Mouse (Mus musculus) midbrain, postnatal 0 days (tissue): ENCODE measurements at regions not wholly inside any gene's neighbourhood (a gene's known extent, or its start where the extent isn't known, plus 50 kb on each side); places are given as distances from the start of the nearest gene placed in this dataset.
"Not testable (repeated sequence)": the region's sequence is repeated elsewhere in the genome, so short reads cannot be mapped to it uniquely, and the experiment has no call there.

Experiments used
- ATAC-seq: fragments of 200-750 bp; cut with Nextera tagmentation; 2 replicates; pipeline ENCODE4 v1.8.0; 2017; ENCODE audit warnings: moderate number of reproducible peaks, mild to moderate bottlenecking, moderate TSS enrichment, moderate library complexity; ENCODE audit not compliant: low FRiP score
- DNase-seq: peaks from one replicate; pipeline ENCODE4 v3.0.0-alpha.2; 2015; ENCODE audit warnings: low spot score
- H3K27ac ChIP-seq: fragments of 300-500 bp; sonication (generic); 2 replicates; pipeline ENCODE4 v1.5.1; 2014; ENCODE audit warnings: low read depth, mild to moderate bottlenecking, low read length, mixed read lengths
- H3K27me3 ChIP-seq: fragments of 300-500 bp; sonication (generic); 2 replicates; pipeline ENCODE4 v1.6.1; 2014; ENCODE audit warnings: low read length, control low read depth, mixed read lengths; ENCODE audit not compliant: insufficient read depth
- H3K36me3 ChIP-seq: fragments of 300-500 bp; sonication (generic); 2 replicates; pipeline ENCODE4 v1.6.1; 2014; ENCODE audit warnings: low read length, control low read depth, mixed read lengths; ENCODE audit not compliant: insufficient read depth
- H3K4me1 ChIP-seq: fragments of 300-500 bp; sonication (generic); 2 replicates; pipeline ENCODE4 v1.6.1; 2014; ENCODE audit warnings: mild to moderate bottlenecking, control low read depth, antibody characterized with exemption, low read length, mixed read lengths; ENCODE audit not compliant: insufficient read depth
- H3K4me2 ChIP-seq: fragments of 300-500 bp; sonication (generic); 2 replicates; pipeline ENCODE4 v1.6.1; 2014; ENCODE audit warnings: low read depth, mild to moderate bottlenecking, low read length, mixed read lengths; ENCODE audit not compliant: poor library complexity, severe bottlenecking
- H3K4me3 ChIP-seq: fragments of 300-500 bp; sonication (generic); 2 replicates; pipeline ENCODE4 v1.5.1; 2014; ENCODE audit warnings: low read depth, mild to moderate bottlenecking, low read length, moderate library complexity
- H3K9ac ChIP-seq: fragments of 300-500 bp; sonication (generic); replicated peaks from 2 replicates; pipeline ENCODE4 v1.6.1; 2014; ENCODE audit warnings: mild to moderate bottlenecking, low read length, moderate library complexity, mixed read lengths; ENCODE audit not compliant: poor library complexity, severe bottlenecking
- H3K9me3 ChIP-seq: fragments of 300-500 bp; sonication (generic); 2 replicates; pipeline ENCODE4 v1.6.1; 2016; ENCODE audit warnings: low read length, control low read depth
- CTCF ChIP-seq: IDR thresholded peaks from 2 replicates; pipeline ENCODE4 v1.5.1; 2016; ENCODE audit warnings: antibody characterized with exemption, mild to moderate bottlenecking
- WGBS: fragments of 180-500 bp; shearing (Covaris S2); extraction: QIAGEN DNeasy Blood & Tissue Kit; methylation state at CpG from one replicate; pipeline ENCODE4 v1.1.7; 2014; 5-methylcytosine and 5-hydroxymethylcytosine counted together

DNA sequence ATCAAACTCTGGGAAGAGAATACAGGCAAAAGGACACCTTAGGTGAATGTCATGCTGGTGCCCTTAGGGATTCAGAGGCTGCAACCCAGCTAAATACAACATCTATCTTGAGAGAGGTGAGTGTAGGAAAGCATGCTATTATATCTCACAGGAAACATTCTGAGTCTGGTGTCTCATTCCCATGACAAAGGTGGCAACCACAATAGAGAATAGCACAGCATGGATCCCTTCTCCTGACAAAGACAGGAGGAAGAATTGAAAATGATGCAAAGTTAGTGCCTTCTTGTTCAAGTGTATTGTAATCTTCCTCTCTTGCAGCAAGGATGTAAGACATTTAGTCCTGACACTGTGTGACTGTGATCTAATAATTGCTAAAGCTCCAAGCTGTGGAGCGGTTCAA lies 532.8 kb downstream of the Tfec start:
- Histone ChIP-seq H3K27me3 (no peaks in the 10 kb centered on the region), H3K27ac (no peak overlapping the region), H3K9ac (no peak overlapping the region), H3K4me1 (no peaks in the 10 kb centered on the region), H3K9me3 (no peaks in the 10 kb centered on the region), H3K4me3 (no peak overlapping the region), H3K36me3 (no peaks in the 10 kb centered on the region), H3K4me2 (no peak overlapping the region)
- no peak for ATAC-seq
- WGBS = 71% methylated on average over 1 of the region's 1 CpGs
- TF ChIP-seq CTCF = no peak
- no peak for DNase-seq

DNA sequence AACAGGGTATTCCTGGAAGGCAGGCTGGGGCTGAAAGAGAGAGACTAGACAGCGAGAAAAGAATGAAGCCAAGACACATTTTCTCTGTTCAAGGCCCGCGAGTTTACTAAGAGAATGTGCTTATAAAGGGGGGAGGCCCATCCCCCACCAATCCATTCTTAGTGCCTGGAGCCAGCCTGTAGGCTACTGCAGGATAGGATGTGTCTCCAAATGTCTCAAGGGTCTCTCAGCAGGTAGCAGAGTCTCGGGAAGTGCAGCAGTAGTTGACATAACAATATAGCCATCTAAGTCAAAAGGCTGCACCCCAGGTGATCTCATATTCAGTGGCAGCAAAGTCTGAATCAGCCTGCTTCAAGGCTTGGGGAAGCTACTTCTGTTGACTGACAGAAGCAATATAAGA lies 536.2 kb downstream of the Tfec start:
- Histone ChIP-seq H3K4me1 (no peaks in the 10 kb centered on the region), H3K4me2 (no peak overlapping the region), H3K9me3 (no peaks in the 10 kb centered on the region), H3K27me3 (no peaks in the 10 kb centered on the region), H3K9ac (no peak overlapping the region), H3K27ac (no peak overlapping the region), H3K4me3 (no peak overlapping the region), H3K36me3 (no peaks in the 10 kb centered on the region)
- no peak for TF ChIP-seq CTCF
- no peak for ATAC-seq
- DNase-seq = no peak
- 62% methylated on average over 4 of the region's 4 CpGs for WGBS

DNA sequence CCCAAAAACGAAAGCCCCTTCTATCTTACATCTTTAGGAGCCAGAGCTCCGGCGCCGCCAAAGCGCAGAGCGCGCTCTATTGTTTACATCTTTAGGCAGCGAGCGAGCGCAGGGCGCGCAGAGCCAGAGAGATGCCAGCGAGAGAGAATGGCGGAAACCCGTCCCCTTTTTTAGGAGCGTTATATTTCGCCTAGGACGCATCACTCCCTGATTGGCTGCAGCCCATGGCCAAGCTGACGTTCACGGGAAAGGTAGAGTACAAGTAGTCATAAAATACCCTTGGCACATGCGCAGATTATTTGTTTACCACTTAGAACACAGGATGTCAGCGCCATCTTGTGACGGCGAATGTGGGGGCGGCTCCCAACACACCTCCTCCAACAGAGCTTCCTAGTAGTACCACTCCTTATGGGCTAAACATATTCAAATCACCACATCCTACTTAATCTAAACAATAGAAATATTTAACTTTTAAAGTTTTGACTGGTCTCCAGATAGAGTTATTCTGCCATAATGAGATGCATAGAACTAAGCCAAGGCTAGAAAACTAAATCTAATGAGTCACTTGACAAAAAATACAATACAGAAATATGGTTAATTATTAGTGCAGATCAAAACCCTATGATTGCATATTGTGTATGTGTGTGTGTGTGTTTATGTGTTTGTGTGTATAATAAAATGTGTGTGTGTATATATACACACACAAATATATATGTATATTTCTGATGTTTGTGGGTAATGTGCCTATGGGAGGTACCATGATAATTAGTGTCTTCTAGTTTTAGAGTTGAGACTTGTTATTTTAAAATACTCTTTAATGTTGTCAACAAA lies 538.1 kb downstream of the Tfec start:
- peak; percentile 23 for DNase-seq
- not testable (repeated sequence) for H3K27me3 ChIP-seq, H3K36me3 ChIP-seq, H3K9me3 ChIP-seq, H3K4me2 ChIP-seq, H3K9ac ChIP-seq, H3K27ac ChIP-seq, H3K4me1 ChIP-seq
- H3K4me3 ChIP-seq = peak overlapping the region; percentile 21; the same call in 1 of the 2 replicates
- 53% methylated on average over 9 of the region's 25 CpGs for WGBS
- TF ChIP-seq CTCF = peak; percentile 46
- ATAC-seq = peak; percentile 66

DNA sequence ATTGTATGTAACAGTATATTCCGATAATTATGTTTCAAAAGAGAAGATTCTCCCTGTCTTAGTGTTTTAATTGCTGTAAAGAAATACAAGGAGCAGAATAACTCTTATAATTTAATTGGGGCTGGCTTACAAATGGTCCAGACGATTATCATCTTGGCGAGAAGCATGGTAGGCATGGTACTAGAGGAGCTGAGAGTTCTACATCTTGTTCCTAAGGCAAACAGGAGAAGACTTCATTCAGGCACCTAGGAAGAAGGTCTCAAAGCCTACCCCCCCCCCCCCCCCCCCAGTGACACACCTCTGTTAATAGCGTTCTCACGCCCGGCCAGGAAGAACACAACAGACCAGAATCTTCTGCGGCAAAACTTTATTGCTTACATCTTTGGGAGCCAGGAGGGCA lies 538.8 kb downstream of the Tfec start:
- no peaks in the 10 kb centered on the region for H3K4me1 ChIP-seq
- TF ChIP-seq CTCF = no peak
- WGBS = 68% methylated on average over 7 of the region's 7 CpGs
- DNase-seq = no peak
- peak overlapping the region; percentile 21; the same call in 1 of the 2 replicates for H3K4me3 ChIP-seq
- H3K4me2 ChIP-seq = peak overlapping the region; percentile 38
- H3K9me3 ChIP-seq = no peaks in the 10 kb centered on the region
- no peaks in the 10 kb centered on the region for H3K27me3 ChIP-seq
- ATAC-seq = no peak
- no peak overlapping the region for H3K9ac ChIP-seq
- no peak overlapping the region for H3K27ac ChIP-seq
- no peaks in the 10 kb centered on the region for H3K36me3 ChIP-seq

DNA sequence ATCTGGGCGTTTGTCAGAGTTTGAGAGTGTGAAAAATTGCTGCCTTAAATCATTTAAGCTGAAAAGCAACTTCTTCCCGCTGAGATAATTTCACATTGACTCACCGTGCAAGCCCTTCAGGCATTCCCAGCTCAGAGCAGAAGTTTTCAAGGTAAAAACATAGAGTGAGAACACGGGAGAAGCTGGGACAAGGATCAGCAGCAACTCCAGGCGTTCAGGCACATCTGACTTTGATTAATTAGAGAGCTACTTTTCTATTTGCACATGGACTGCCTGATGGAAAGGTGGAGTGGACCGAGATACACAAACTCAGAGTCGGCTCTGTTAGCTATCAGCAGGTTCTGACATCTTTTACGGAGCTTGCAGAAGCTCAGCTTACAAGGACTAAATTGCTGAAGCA lies 564.6 kb downstream of the Tfec start:
- H3K9me3 ChIP-seq = no peaks in the 10 kb centered on the region
- no peak overlapping the region for H3K27ac ChIP-seq
- no peaks in the 10 kb centered on the region for H3K27me3 ChIP-seq
- ATAC-seq = no peak
- H3K9ac ChIP-seq = no peak overlapping the region
- 35% methylated on average over 8 of the region's 8 CpGs for WGBS
- no peaks in the 10 kb centered on the region for H3K36me3 ChIP-seq
- no peak overlapping the region for H3K4me2 ChIP-seq
- DNase-seq = no peak
- no peak overlapping the region for H3K4me3 ChIP-seq
- TF ChIP-seq CTCF = no peak
- no peaks in the 10 kb centered on the region for H3K4me1 ChIP-seq

DNA sequence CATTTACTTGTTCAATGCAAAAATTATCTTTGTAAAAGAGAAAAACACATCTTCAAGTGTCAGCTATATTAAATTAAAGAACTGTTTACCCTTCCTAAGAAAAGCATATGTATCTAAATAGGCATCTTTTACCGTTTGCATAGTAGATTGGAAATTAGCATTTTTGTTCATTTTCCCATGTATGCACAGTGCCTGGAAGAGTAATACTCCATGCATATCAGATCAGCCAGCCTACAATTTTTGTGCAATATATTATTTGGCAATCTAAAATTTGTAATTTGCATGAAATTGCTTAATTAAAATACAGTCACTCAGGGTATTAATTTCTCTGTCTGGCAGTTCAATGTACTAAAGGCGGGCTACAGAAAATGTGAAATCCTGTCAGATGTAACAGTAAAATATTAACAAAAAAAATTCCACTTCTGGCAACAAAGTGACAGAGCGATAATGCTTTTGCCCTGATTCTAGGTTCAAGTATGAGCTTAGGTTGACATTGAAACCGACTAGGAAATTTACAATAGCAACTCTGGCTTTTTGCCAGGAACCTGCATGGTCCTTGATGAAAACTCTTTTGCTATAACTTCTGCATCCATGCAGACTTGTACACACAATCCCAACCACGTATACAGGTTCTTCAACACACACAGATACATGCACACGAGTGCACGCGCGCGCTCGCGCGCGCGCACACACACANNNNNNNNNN lies 583.8 kb downstream of the Tfec start:
- Histone ChIP-seq H3K27ac (no peak overlapping the region), H3K9me3 (no peaks in the 10 kb centered on the region), H3K9ac (no peak overlapping the region), H3K4me3 (no peak overlapping the region), H3K4me2 (no peak overlapping the region), H3K27me3 (no peaks in the 10 kb centered on the region), H3K4me1 (no peaks in the 10 kb centered on the region), H3K36me3 (no peaks in the 10 kb centered on the region)
- TF ChIP-seq CTCF = no peak
- DNase-seq (no peak), ATAC-seq (no peak)
- 82% methylated on average over 15 of the region's 15 CpGs for WGBS
